Mouse (Mus musculus) right cerebral cortex, postnatal 10 days (tissue): ENCODE measurements at regions not wholly inside any gene's neighbourhood (a gene's known extent, or its start where the extent isn't known, plus 50 kb on each side); places are given as distances from the start of the nearest gene placed in this dataset.

ENCODE experiments used
- DNase-seq, 2 experiments: peaks; one replicate each; pipeline ENCODE4 v3.0.0; 2021; ENCODE audit warnings: low spot score in 2 of 2

- DNase-seq = no peak
These were observed 110.8 kb downstream of the Qrsl1 start for GRCm38 (mm10) chr10:43790780-43791179.

- DNase-seq = no peak
These were observed 110.0 kb downstream of the Qrsl1 start for GRCm38 (mm10) chr10:43791525-43792021.

GRCm38 (mm10) chr10:43792618-43793017 is 108.9 kb downstream of the Qrsl1 start:
- no peak for DNase-seq

- DNase-seq = no peak
These were observed 107.0 kb downstream of the Qrsl1 start for GRCm38 (mm10) chr10:43794587-43794986.

GRCm38 (mm10) chr10:43800077-43800476 is 101.5 kb downstream of the Qrsl1 start:
- no peak for DNase-seq

- no peak for DNase-seq
These were observed 86.3 kb downstream of the Qrsl1 start for GRCm38 (mm10) chr10:43815291-43815690.

- DNase-seq = no peak
These were observed 83.9 kb downstream of the Qrsl1 start for GRCm38 (mm10) chr10:43817522-43818198.

- DNase-seq = no peak
These were observed 82.9 kb downstream of the Qrsl1 start for GRCm38 (mm10) chr10:43818623-43819022.

GRCm38 (mm10) chr10:43819434-43819833 is 82.1 kb downstream of the Qrsl1 start:
- no peak for DNase-seq

GRCm38 (mm10) chr10:43822615-43823014 is 78.9 kb downstream of the Qrsl1 start:
- DNase-seq = no peak

GRCm38 (mm10) chr10:43824009-43824408 is 77.5 kb downstream of the Qrsl1 start:
- DNase-seq = no peak
